Mouse (Mus musculus) embryonic facial prominence, embryonic 10.5 days (tissue): ENCODE measurements at regions not wholly inside any gene's neighbourhood (a gene's known extent, or its start where the extent isn't known, plus 50 kb on each side); places are given as distances from the start of the nearest gene placed in this dataset.
A peak's percentile ranks its signal among the peaks of the same experiment; 100 is the strongest.

ENCODE experiments used
- DNase-seq: peaks from one replicate; pipeline ENCODE4 v3.0.0-alpha.2; 2017; ENCODE audit warnings: low spot score
- H3K27ac ChIP-seq: fragments of 300-500 bp; sonication (generic); replicated peaks from 2 replicates; pipeline ENCODE4 v1.5.1; 2016; ENCODE audit warnings: mild to moderate bottlenecking
- H3K27me3 ChIP-seq: fragments of 300-500 bp; sonication (generic); replicated peaks from 2 replicates; pipeline ENCODE4 v1.6.1; 2016; ENCODE audit warnings: low read depth, mild to moderate bottlenecking; ENCODE audit not compliant: poor library complexity, severe bottlenecking
- H3K36me3 ChIP-seq: fragments of 300-500 bp; sonication (generic); replicated peaks from 2 replicates; pipeline ENCODE4 v1.6.1; 2016; ENCODE audit warnings: mild to moderate bottlenecking, moderate library complexity
- H3K4me1 ChIP-seq: fragments of 300-500 bp; sonication (generic); 2 replicates; pipeline ENCODE4 v1.6.1; 2016
- H3K4me3 ChIP-seq: fragments of 300-500 bp; sonication (generic); 2 replicates; pipeline ENCODE4 v1.5.1; 2016; ENCODE audit warnings: mild to moderate bottlenecking, moderate library complexity
- H3K9me3 ChIP-seq: fragments of 300-500 bp; sonication (generic); 2 replicates; pipeline ENCODE4 v1.6.1; 2016; ENCODE audit warnings: mild to moderate bottlenecking
- WGBS: fragments of 180-500 bp; shearing (Covaris S2); methylation state at CpG from one replicate; pipeline ENCODE4 v1.1.7; 2016; 5-methylcytosine and 5-hydroxymethylcytosine counted together

GRCm38 (mm10) chr1:137270659-137271612 is 310.7 kb upstream of the Nr5a2 start:
- Histone ChIP-seq H3K27me3 (no peaks in the 10 kb centered on the region), H3K27ac (no peak overlapping the region), H3K9me3 (no peaks in the 10 kb centered on the region), H3K4me1 (peaks cover 15% of the 10 kb centered on the region), H3K36me3 (no peaks in the 10 kb centered on the region), H3K4me3 (no peak overlapping the region)
- DNase-seq, result no peak
- WGBS, result 65% methylated on average over 9 of the region's 9 CpGs

DNA sequence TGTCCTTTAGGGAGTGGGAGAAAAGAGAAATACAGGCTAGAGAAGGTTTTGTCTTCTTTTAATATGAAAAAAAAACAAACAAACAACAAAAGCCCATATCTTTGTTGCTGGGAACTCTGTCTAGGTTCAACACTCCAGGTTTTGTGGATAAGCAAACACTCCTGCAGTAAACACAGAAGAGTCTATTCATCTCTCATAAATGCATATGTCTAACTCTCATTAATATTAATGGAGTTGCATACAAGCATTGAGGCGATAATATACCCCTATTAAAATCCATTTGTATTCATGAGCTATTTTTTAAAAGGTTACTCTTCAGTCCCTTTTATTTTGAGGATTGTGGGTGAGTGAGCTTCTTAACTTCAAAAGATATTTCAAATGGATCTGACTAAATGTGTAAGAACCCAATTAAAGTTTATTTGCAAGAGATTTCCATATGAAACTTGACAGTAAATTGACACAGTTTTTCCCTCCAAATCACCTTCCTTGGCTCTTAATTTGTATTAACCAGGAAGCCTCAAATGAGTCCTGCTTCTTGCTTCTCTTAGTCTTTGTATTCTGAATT is 302.6 kb upstream of the Nr5a2 start:
- WGBS, result 80% methylated on average over 1 of the region's 1 CpGs
- Histone ChIP-seq H3K27me3 (no peaks in the 10 kb centered on the region), H3K27ac (no peak overlapping the region), H3K4me1 (peaks cover 14% of the 10 kb centered on the region), H3K36me3 (no peaks in the 10 kb centered on the region), H3K9me3 (no peaks in the 10 kb centered on the region), H3K4me3 (no peak overlapping the region)
- no peak for DNase-seq

GRCm38 (mm10) chr1:137262121-137262525 is 301.9 kb upstream of the Nr5a2 start:
- Histone ChIP-seq H3K27me3 (no peaks in the 10 kb centered on the region), H3K9me3 (no peaks in the 10 kb centered on the region), H3K4me1 (peaks cover 14% of the 10 kb centered on the region), H3K36me3 (no peaks in the 10 kb centered on the region), H3K27ac (no peak overlapping the region), H3K4me3 (no peak overlapping the region)
- no peak for DNase-seq
- 52% methylated on average over 5 of the region's 5 CpGs for WGBS

GRCm38 (mm10) chr1:137256294-137256693 is 296.0 kb upstream of the Nr5a2 start:
- 94% methylated on average over 3 of the region's 3 CpGs for WGBS
- Histone ChIP-seq H3K27ac (no peak overlapping the region), H3K4me1 (peaks cover 8% of the 10 kb centered on the region; the same call in 1 of the 2 replicates), H3K27me3 (peaks cover 3% of the 10 kb centered on the region; the same call in 1 of the 2 replicates), H3K4me3 (no peak overlapping the region), H3K9me3 (no peaks in the 10 kb centered on the region), H3K36me3 (no peaks in the 10 kb centered on the region)
- DNase-seq, result no peak

DNA sequence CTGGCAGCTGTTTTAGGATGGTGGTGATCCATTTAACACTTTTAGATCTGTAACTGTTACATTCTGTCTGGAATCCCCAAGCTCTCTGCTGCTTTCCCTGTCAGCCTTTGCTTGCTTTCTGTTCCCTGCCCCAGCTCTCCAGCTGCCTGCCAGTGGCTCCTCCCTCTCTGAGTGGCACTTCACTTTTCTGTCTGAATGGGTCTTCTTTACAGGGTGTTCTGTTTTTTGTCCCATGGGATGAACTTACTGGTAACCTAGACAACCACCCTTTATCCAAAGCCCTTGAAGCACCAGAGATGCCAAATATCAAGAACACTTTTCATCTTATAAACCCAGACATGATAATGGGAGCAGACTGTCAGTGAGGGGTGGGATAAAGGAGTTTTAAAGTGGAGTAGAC is 294.8 kb upstream of the Nr5a2 start:
- peaks cover 3% of the 10 kb centered on the region; the same call in 1 of the 2 replicates for H3K27me3 ChIP-seq
- H3K36me3 ChIP-seq, result no peaks in the 10 kb centered on the region
- 0 out of 2 replicates have a peak, but pooled peaks cover 5% of the 10 kb centered on the region for H3K4me1 ChIP-seq
- peak; percentile 16 for DNase-seq
- no peaks in the 10 kb centered on the region for H3K9me3 ChIP-seq
- H3K4me3 ChIP-seq, result no peak overlapping the region
- no peak overlapping the region for H3K27ac ChIP-seq

DNA sequence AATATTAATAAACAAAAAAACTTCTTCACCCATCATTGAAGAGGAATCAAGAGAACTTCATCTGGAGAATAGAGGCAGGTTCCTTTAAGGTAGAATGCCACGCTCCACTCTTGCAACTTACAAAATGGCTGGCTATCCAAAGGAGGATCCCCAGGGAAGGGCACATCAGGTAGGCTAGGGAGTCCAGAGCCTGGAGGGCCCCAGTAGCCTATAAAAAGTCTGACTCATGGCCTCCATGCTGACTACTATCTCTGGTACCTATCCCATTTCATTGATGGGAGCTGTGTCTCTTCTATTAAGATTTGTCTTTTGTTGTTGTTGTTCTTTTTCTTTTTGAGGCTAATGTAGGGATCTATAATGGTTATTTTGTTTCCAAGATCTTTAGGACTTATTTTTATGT is 294.4 kb upstream of the Nr5a2 start:
- 89% methylated on average over 1 of the region's 1 CpGs for WGBS
- Histone ChIP-seq H3K27me3 (peaks cover 3% of the 10 kb centered on the region; the same call in 1 of the 2 replicates), H3K9me3 (no peaks in the 10 kb centered on the region), H3K36me3 (no peaks in the 10 kb centered on the region), H3K4me3 (no peak overlapping the region), H3K27ac (no peak overlapping the region), H3K4me1 (0 out of 2 replicates have a peak, but pooled peaks cover 5% of the 10 kb centered on the region)
- DNase-seq, result no peak

DNA sequence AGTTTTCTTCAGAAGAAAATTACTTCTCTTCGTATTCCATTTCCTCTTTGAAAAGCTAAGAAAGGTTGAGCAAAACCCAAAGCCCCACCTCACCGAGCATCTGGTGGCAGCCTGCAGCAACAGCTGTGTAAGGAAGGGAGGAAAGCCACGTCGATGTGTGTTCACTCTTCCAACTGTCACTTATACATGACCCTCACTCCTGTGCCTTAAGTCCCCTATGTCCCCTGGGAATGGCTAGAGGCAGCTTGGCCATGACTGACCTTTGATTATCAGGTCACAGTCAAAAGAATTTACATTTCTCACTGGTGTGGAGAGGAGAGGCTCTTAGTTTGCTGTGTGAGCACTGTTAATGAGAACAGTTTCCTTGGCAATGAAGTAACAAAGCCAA is 266.8 kb upstream of the Nr5a2 start:
- Histone ChIP-seq H3K9me3 (no peaks in the 10 kb centered on the region), H3K4me1 (peaks cover 5% of the 10 kb centered on the region; the same call in 1 of the 2 replicates), H3K27me3 (peaks cover 21% of the 10 kb centered on the region), H3K36me3 (no peaks in the 10 kb centered on the region), H3K27ac (no peak overlapping the region), H3K4me3 (no peak overlapping the region)
- 82% methylated on average over 4 of the region's 4 CpGs for WGBS
- DNase-seq, result no peak

GRCm38 (mm10) chr1:137226479-137227097 is 266.3 kb upstream of the Nr5a2 start:
- Histone ChIP-seq H3K9me3 (no peaks in the 10 kb centered on the region), H3K4me1 (peaks cover 9% of the 10 kb centered on the region), H3K27me3 (peaks cover 21% of the 10 kb centered on the region), H3K4me3 (no peak overlapping the region), H3K27ac (no peak overlapping the region), H3K36me3 (no peaks in the 10 kb centered on the region)
- WGBS, result 78% methylated on average over 6 of the region's 6 CpGs
- DNase-seq, result no peak

GRCm38 (mm10) chr1:137225418-137225817 is 265.2 kb upstream of the Nr5a2 start:
- H3K36me3 ChIP-seq, result no peaks in the 10 kb centered on the region
- H3K9me3 ChIP-seq, result no peaks in the 10 kb centered on the region
- H3K27me3 ChIP-seq, result peaks cover 21% of the 10 kb centered on the region
- DNase-seq, result peak; percentile 34
- no peak overlapping the region for H3K27ac ChIP-seq
- WGBS, result 29% methylated on average over 3 of the region's 3 CpGs
- H3K4me1 ChIP-seq, result peaks cover 20% of the 10 kb centered on the region
- H3K4me3 ChIP-seq, result no peak overlapping the region

- H3K4me1 ChIP-seq, result peaks cover 20% of the 10 kb centered on the region
These were observed 262.8 kb upstream of the Nr5a2 start for GRCm38 (mm10) chr1:137223052-137223451.

GRCm38 (mm10) chr1:137221087-137222057 is 261.1 kb upstream of the Nr5a2 start:
- H3K27ac ChIP-seq, result peak overlapping the region; percentile 57; the same call in 1 of the 2 replicates
- no peaks in the 10 kb centered on the region for H3K36me3 ChIP-seq
- 12% methylated on average over 25 of the region's 25 CpGs for WGBS
- H3K9me3 ChIP-seq, result no peaks in the 10 kb centered on the region
- H3K4me3 ChIP-seq, result peak overlapping the region; percentile 51
- peaks cover 21% of the 10 kb centered on the region for H3K27me3 ChIP-seq
- H3K4me1 ChIP-seq, result peaks cover 20% of the 10 kb centered on the region
- DNase-seq, result peak; percentile 50

More at GRCm38 (mm10) chr1:137223052-137223451, 262.8 kb upstream of the Nr5a2 start:
- no peaks in the 10 kb centered on the region for H3K36me3 ChIP-seq
- no peaks in the 10 kb centered on the region for H3K9me3 ChIP-seq
- no peak overlapping the region for H3K27ac ChIP-seq
- peaks cover 21% of the 10 kb centered on the region for H3K27me3 ChIP-seq
- WGBS, result 58% methylated on average over 10 of the region's 10 CpGs
- no peak overlapping the region for H3K4me3 ChIP-seq
- no peak for DNase-seq

DNA sequence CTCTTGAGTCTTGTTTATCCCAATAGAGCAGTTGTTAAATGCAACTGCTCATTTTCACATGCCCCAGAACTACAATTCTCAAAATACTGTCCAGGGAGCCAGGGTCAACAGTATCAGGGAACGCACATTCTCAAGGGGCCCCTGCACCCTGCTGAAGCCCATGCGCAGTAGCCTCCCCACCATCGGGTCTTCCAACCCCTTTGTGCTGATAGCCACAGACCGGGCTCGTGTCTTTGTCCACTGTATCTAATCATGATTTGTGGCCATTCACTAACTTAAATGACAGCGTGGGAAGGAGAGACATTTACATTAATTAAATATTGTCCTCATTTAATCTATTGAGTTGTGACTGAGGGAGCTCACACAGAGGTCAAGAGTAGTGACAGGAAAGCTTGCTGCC is 260.0 kb upstream of the Nr5a2 start:
- Histone ChIP-seq H3K27ac (no peak overlapping the region), H3K9me3 (no peaks in the 10 kb centered on the region), H3K27me3 (peaks cover 21% of the 10 kb centered on the region), H3K4me3 (no peak overlapping the region), H3K36me3 (no peaks in the 10 kb centered on the region), H3K4me1 (peaks cover 20% of the 10 kb centered on the region)
- no peak for DNase-seq
- 82% methylated on average over 6 of the region's 6 CpGs for WGBS
